19 mouse cellular contexts compared by ENCODE assay signal in genomic region chr16:57242857-57243204, GRCm38 (mm10). TPM values are rescaled to one million over a fixed set of nuclear protein-coding genes. Genes with fewer than 3 reads are reported as not detected.
DNase-seq lines count a peak whose midpoint lies in the region; TF ChIP-seq lines count a peak whose summit lies in the region.
"Had no signal": no experiment of that assay in that cellular context is flagged by ENCODE, and none has a peak within 500 bp of the region (broad histone marks: within the 10 kb centered on the region; RNA-seq: fewer than 3 reads in every experiment).

No protein-coding gene starts in this region.

- no peak overlapping the region for H3K4me3 ChIP-seq in thymus, adult 2 months (ENCODE audit: control insufficient read depth, insufficient read depth, low read length)
- H3K4me3 ChIP-seq in ES-E14 (ENCODE audit: insufficient read depth in 1 of 2, low read depth in 1 of 2, low read length in 2 of 2, poor library complexity in 1 of 2, severe bottlenecking in 1 of 2) (no peak overlapping the region), myocyte (no peak overlapping the region)
- H3K4me3 ChIP-seq: heart, embryonic 13.5 days; hindbrain, embryonic 15.5 days had no signal

- H3ac ChIP-seq in myocyte (ENCODE audit: control insufficient read depth, insufficient read length), result no peak overlapping the region

- no peak for TF ChIP-seq POLR2A in thymus, adult 2 months (IDR thresholded peaks at IDR 0.05; ENCODE audit: control insufficient read depth, extremely low read depth, insufficient read depth, low read length, poor library complexity)
- TF ChIP-seq POLR2A in myocyte (IDR thresholded peaks at IDR 0.05; ENCODE audit: insufficient read length, low read depth), result no peak

- H3K9me3 ChIP-seq in ES-E14 (ENCODE audit: control insufficient read depth, insufficient read depth, low read depth, low read length), result no peaks in the 10 kb centered on the region
- H3K9me3 ChIP-seq: heart, embryonic 13.5 days; hindbrain, embryonic 15.5 days had no signal

- in situ Hi-C loops in ES-E14 (cut with MboI; ENCODE audit: low sequenced_read_pairs in 2 of 2, unreplicated experiment in 2 of 2), result loop anchor here in 1 of 2 experiments (25.0 kb wide), 1 partner anchor 344 kb away; no protein-coding TSS in a partner anchor

- H3K9ac ChIP-seq in ES-E14 (ENCODE audit: insufficient read depth, low read depth, low read length, poor library complexity, severe bottlenecking), result no peak overlapping the region
- H3K9ac ChIP-seq: heart, embryonic 13.5 days; hindbrain, embryonic 15.5 days had no signal

- peaks cover 7% of the 10 kb centered on the region for H3K4me1 ChIP-seq in thymus, adult 2 months (replicated peaks; ENCODE audit: control insufficient read depth, insufficient read depth, low read length)
- H3K4me1 ChIP-seq in ES-E14 (ENCODE audit: control insufficient read depth in 2 of 2, insufficient read depth in 2 of 2, low read length in 2 of 2, poor library complexity in 1 of 2), result peaks cover 3 to 8% of the 10 kb centered on the region in 2 experiments
- H3K4me1 ChIP-seq: heart, embryonic 13.5 days; hindbrain, embryonic 15.5 days had no signal

- H3K4me2 ChIP-seq in myocyte (ENCODE audit: low read depth), result no peak overlapping the region
- H3K4me2 ChIP-seq: heart, embryonic 13.5 days; hindbrain, embryonic 15.5 days had no signal

- peak overlapping the region; percentile 29 for H3K27ac ChIP-seq in thymus, adult 2 months (ENCODE audit: control insufficient read depth, insufficient read depth, low read length)
- no peak overlapping the region for H3K27ac ChIP-seq in ES-E14 (ENCODE audit: insufficient read depth, low read depth, low read length, poor library complexity, severe bottlenecking)
- H3K27ac ChIP-seq: heart, embryonic 13.5 days; hindbrain, embryonic 15.5 days had no signal

- WGBS in thymus, adult 2 months, result 91% methylated on average over 5 of the region's 5 CpGs

- H3K27me3 ChIP-seq in thymus, adult 2 months (ENCODE audit: control insufficient read depth, insufficient read depth, low read length), result no peaks in the 10 kb centered on the region
- H3K27me3 ChIP-seq in myocyte (ENCODE audit: control insufficient read depth, insufficient read depth, insufficient read length), result no peaks in the 10 kb centered on the region
- H3K27me3 ChIP-seq: heart, embryonic 13.5 days; hindbrain, embryonic 15.5 days had no signal

- H3K79me2 ChIP-seq in myocyte (ENCODE audit: control insufficient read depth, insufficient read depth), result no peaks in the 10 kb centered on the region

- DNase-seq in thymus, adult 2 months, result no peak
- no peak for DNase-seq in thymus, postnatal 14 days
- peak; percentile 12 for DNase-seq in ES-E14 (ENCODE audit: low read depth, low spot score)
- no peak for DNase-seq in left cerebral cortex, adult 18-20 months (ENCODE audit: low spot score in 2 of 2)
- DNase-seq in adrenal gland, adult (ENCODE audit: inconsistent age in 2 of 2, low spot score in 1 of 2), result no peak
- DNase-seq: cerebellum, adult 11-12 months; cerebellum, adult 9-10 months; cerebellum, postnatal 25 days had no signal

- H3K36me3 ChIP-seq in thymus, adult 2 months (ENCODE audit: control insufficient read depth, insufficient read depth, low read length), result no peaks in the 10 kb centered on the region
- H3K36me3 ChIP-seq in ES-E14 (ENCODE audit: control insufficient read depth, insufficient read depth, low read length, poor library complexity, severe bottlenecking), result no peaks in the 10 kb centered on the region
- no peaks in the 10 kb centered on the region for H3K36me3 ChIP-seq in myocyte (ENCODE audit: control insufficient read depth, insufficient read depth)
- H3K36me3 ChIP-seq: heart, embryonic 13.5 days; hindbrain, embryonic 15.5 days had no signal

- TF ChIP-seq CTCF in thymus, adult 2 months (IDR thresholded peaks at IDR 0.05; ENCODE audit: borderline replicate concordance, control insufficient read depth, extremely low read depth, insufficient read depth, low read length, poor library complexity), result no peak

TF ChIP-seq in ES-E14, 5 proteins besides CTCF, POLR2A, EP300 and RAD21:
- no peak for TF ChIP-seq ZC3H11A (IDR thresholded peaks at IDR 0.05; ENCODE audit: borderline replicate concordance, low read depth, low read length)
- TF ChIP-seq MAFK (IDR thresholded peaks at IDR 0.05; ENCODE audit: insufficient read depth, low read depth, low read length), result no peak
- TF ChIP-seq HCFC1 (IDR thresholded peaks at IDR 0.05; ENCODE audit: borderline replicate concordance, insufficient read depth, low read length), result no peak
- TF ChIP-seq ZNF384 (IDR thresholded peaks at IDR 0.05; ENCODE audit: low read depth, low read length), result no peak
- no peak for TF ChIP-seq CHD2 (IDR thresholded peaks at IDR 0.05; ENCODE audit: low read depth, low read length)

TF ChIP-seq in myocyte, 11 proteins besides CTCF, POLR2A, EP300 and RAD21:
- TF ChIP-seq TCF3 (IDR thresholded peaks at IDR 0.05; ENCODE audit: insufficient read length, low read depth) (no peak), USF1 (IDR thresholded peaks at IDR 0.05; ENCODE audit: low read depth) (peak; percentile 31)

RNA-seq across cellular contexts. Expression of gene Tbc1d23, which starts 11.5 kb away (rescaled TPM):
- polyA plus RNA-seq in thymus, adult 2 months (2012; rRNA removed), result 15.7 and 17.5 TPM in 2 replicates
- total RNA-seq in ES-E14 (2012; rRNA removed), result 31.1 and 38.4 TPM in 2 replicates
- 9.6 TPM for polyA plus RNA-seq in myocyte (2012; fragmentation: generic; extraction: Trizol)
- total RNA-seq in left cerebral cortex, adult 18-20 months (2021), result 10 to 100 TPM; 45.3 to 45.8 TPM

RNA-seq across cellular contexts. Expression of gene Tmem30c, which starts 49.8 kb away (rescaled TPM):
- not detected in 2 replicates for polyA plus RNA-seq in thymus, adult 2 months (2012; rRNA removed)
- 0.04 and 0.11 TPM in 2 replicates for total RNA-seq in ES-E14 (2012; rRNA removed)
- not detected for polyA plus RNA-seq in myocyte (2012; fragmentation: generic; extraction: Trizol)
- total RNA-seq in left cerebral cortex, adult 18-20 months (2021), result under 1 TPM in 1 of 2 experiments, not detected in 1; 0.33 TPM
- total RNA-seq: adrenal gland, adult 18-20 months; adrenal gland, postnatal 14 days; gastrocnemius, adult 18-20 months; gastrocnemius, postnatal 25 days; granulocyte monocyte progenitor cell, adult 5-6 weeks; heart, postnatal 36 days had no signal
- polyA plus RNA-seq: CD4-positive, CD25-positive, alpha-beta regulatory T cell, adult 4 months; heart, embryonic 13.5 days; intestine, embryonic 16.5 days had no signal
